Mouse (Mus musculus): ENCODE data around the gene Mapk8ip1. TPM values are rescaled to one million over a fixed set of nuclear protein-coding genes. Genes with fewer than 3 reads are reported as not detected.

Gene Mapk8ip1
- 0.20 and 0.93 TPM in 2 replicates for polyA plus RNA-seq (2012)

DNA sequence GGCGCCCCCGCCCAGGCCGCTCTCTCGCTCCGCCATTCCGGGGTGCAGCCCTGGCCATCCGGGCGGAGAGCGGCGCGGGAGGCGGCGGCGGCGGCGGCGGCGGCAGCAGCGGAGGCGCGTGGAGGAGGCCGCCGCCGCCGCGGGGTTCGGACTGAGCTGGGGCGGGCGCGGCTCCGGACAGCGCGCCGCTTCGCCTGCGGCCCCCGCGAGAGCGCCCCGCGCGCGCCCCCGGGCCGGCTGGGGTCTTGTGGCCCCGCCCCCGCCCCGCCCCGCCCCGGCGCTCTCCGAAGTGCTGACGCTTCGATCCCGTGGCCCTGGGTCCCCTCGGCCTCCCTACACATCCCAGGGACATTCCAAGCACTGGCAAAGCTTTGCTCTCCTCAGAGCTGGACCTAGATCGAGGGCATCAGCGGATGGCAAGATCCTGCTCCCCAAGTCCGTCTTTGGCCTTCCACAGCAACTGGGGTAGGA, at the start of gene Mapk8ip1:
Gene Mapk8ip1 (minus strand): TSS at position 173 of the 471 bp plus-strand sequence.

DNA sequence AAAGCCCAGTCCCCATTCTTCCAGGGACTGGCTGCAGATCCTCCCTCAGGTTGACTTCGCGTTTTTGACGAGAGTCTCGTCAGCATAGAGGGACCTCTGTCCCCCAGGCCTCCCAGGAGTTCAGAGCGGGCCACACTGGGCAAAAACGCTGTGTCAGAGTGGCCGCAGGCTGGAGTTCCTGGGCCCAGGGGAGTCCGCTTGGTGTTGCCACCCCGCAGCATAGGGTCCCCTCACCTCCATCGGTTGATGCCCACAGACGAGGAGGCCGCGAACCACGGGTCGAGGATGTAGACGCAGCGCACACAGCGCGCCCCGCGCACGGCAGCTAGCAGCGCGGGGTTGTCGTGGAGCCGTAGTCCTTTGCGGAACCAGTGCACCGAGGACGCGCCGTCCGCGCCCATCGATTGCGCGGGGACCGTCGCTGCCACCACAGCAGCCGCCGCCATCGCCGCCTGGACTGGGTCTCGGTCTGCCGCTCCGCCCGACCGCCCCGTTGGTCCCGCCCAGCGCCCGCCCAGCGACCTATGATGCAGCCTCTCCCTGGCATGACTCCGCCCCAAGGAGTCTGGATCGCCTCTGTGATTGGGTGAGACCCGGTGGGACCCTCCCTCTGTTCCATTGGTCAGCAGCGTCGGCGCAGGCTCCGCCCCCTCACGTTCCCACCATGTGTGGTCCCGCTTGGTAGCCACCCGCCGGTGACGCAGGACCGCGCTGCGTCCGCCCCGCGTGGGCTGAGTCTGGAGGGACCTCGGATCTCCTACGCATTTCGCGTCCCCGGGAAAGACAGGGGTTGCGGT, 32.7 kb upstream of the Mapk8ip1 start, which contains the start of gene Cry2:
Gene Cry2 (minus strand): TSS at position 466 of the 797 bp plus-strand sequence.

DNA sequence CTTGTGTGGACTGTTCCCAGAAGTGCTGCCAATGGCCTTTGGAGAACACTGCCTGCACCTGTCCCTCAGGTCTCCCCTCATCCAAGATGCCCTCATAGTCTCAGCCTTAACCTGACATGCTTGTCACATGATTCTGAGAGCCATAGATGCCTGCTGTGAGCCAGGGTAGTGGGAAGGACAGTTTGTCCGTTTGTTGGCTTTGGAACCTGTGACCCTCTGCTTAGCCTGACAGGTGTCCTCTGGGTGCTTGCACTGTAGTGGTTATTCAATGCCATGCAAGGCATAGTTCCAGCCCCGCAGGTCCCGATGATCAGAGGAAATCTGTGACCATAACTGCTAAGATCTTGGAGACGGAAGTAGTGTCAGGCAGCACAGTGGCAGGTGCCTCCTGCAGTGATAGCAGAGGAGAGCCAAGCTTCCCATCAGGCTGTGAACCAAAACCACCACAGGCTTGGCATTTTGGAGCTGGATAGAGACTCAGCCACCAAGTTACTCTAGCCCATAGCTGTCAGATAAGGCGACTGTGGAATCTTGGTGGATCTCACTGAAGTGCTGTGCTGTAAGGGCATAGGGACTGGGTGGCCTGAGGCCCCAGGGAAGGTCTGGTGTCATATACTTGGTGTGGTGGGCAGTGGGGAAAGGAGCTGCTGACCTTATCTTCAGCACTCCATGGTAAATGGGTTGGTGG, 19.0 kb downstream of the Mapk8ip1 start, which contains the start of gene 1700029I15Rik:
Gene 1700029I15Rik (plus strand): TSS at position 638 of the 688 bp plus-strand sequence.

DNA sequence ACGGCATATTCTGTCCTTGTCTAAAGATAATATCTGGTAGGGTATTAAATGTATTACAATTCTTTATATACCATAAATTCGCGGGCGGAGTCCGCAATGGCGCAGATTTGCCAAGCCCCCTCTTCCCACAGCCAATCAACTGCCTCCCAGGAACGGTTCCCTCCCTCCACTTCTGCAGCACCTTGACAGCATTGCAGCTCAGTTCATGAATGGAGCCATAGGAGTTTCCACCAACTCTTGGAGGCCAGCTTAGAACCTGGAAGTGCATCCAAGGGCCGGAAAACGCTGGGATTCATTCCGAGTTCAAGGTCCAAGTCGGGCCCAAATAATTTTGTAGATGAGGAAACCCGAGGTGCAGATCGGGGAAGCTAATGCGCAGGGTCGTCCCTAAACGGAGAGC, 26.5 kb downstream of the Mapk8ip1 start, which contains the start of the genes Pex16 and Large2:
Gene Pex16 (plus strand): TSS at position 163 of the 400 bp plus-strand sequence.
Gene Large2 (minus strand): TSS at position 356 of the 400 bp plus-strand sequence.

Other genes starting within 250 kb of the Mapk8ip1 start
- 26.6 and 28.5 TPM in 2 replicates for gene Pex16, start 26.6 kb downstream of the Mapk8ip1 start, polyA plus RNA-seq (2012)
- gene Large2, start 26.4 kb downstream of the Mapk8ip1 start, polyA plus RNA-seq (2012): 1.2 and 3.3 TPM in 2 replicates
- 3.7 and 6.0 TPM in 2 replicates for gene 1700029I15Rik, start 18.7 kb downstream of the Mapk8ip1 start, polyA plus RNA-seq (2012)
- 14.1 and 21.0 TPM in 2 replicates for gene Cry2, start 32.8 kb upstream of the Mapk8ip1 start, polyA plus RNA-seq (2012)
- gene Slc35c1, start 59.3 kb upstream of the Mapk8ip1 start, polyA plus RNA-seq (2012): 40.9 and 53.0 TPM in 2 replicates
- 0.89 and 1.1 TPM in 2 replicates for gene Chst1, start 198.4 kb upstream of the Mapk8ip1 start, polyA plus RNA-seq (2012)